Comparison of ENCODE assay signal across 8 mouse cellular contexts in genomic region chrX:152016151-152017145, GRCm38 (mm10). TPM values are rescaled to one million over a fixed set of nuclear protein-coding genes. Genes with fewer than 3 reads are reported as not detected.
DNase-seq lines count a peak whose midpoint lies in the region; ATAC-seq and TF ChIP-seq lines count a peak whose summit lies in the region.

Ribc1 (minus strand) TSS chrX:152016295.
Smc1a (plus strand) TSS chrX:152016428.

- TF ChIP-seq CTCF in layer of hippocampus, adult 2 months (conservative IDR thresholded peaks at IDR 0.05): no peak
- no peak for TF ChIP-seq CTCF in lung, embryonic 14.5 days (IDR thresholded peaks at IDR 0.05; ENCODE audit: low read depth)
- no peak for TF ChIP-seq CTCF in olfactory bulb, adult 2 months (IDR thresholded peaks at IDR 0.05; ENCODE audit: insufficient read depth, low read depth, low read length)
- no peak for TF ChIP-seq CTCF in thymus, adult 2 months (IDR thresholded peaks at IDR 0.05; ENCODE audit: borderline replicate concordance, control insufficient read depth, extremely low read depth, insufficient read depth, low read length, poor library complexity)

- peak; percentile 43; the same call in 1 of the 2 replicates for TF ChIP-seq POLR2A in olfactory bulb, adult 2 months (IDR thresholded peaks at IDR 0.05; ENCODE audit: insufficient read depth, low read depth, low read length)
- peak; percentile 39; the same call in 1 of the 2 replicates for TF ChIP-seq POLR2A in thymus, adult 2 months (IDR thresholded peaks at IDR 0.05; ENCODE audit: control insufficient read depth, extremely low read depth, insufficient read depth, low read length, poor library complexity)

- peaks cover 8% of the 10 kb centered on the region for H3K4me1 ChIP-seq in forebrain, embryonic 15.5 days
- H3K4me1 ChIP-seq in lung, embryonic 14.5 days (ENCODE audit: insufficient read depth): no peaks in the 10 kb centered on the region
- H3K4me1 ChIP-seq in olfactory bulb, adult 2 months (ENCODE audit: control insufficient read depth, insufficient read depth, low read length): no peaks in the 10 kb centered on the region; the same call in 1 of the 2 replicates
- H3K4me1 ChIP-seq in thymus, adult 2 months (replicated peaks; ENCODE audit: control insufficient read depth, insufficient read depth, low read length): peaks cover 5% of the 10 kb centered on the region

- intact Hi-C loops in heart, postnatal 36 days (cut with DNase I): loop anchor here (2.0 to 10.0 kb wide), 7 partner anchors 14 to 492 kb away; partner anchors contain the start of genes Huwe1, Iqsec2, Kantr and Kdm5c

- no peaks in the 10 kb centered on the region for H3K9me3 ChIP-seq in forebrain, embryonic 15.5 days
- H3K9me3 ChIP-seq in lung, embryonic 14.5 days (ENCODE audit: low read depth, low read length): no peaks in the 10 kb centered on the region

- DNase-seq in ES-CJ7 (ENCODE audit: low read depth, low spot score): peak; percentile 95
- peak; percentile 85 for DNase-seq in cerebellum, adult 11 months
- DNase-seq in heart, postnatal 36 days: peak; percentile 88 to 89
- peak; percentile 87 to 93 for DNase-seq in layer of hippocampus, adult 2 months (ENCODE audit: low spot score in 2 of 2)
- peak; percentile 97 for DNase-seq in lung, embryonic 14.5 days
- DNase-seq in thymus, adult 2 months: peak; percentile 83

- peak within 1 kb of the TSS; percentile 48 for H3K4me2 ChIP-seq in forebrain, embryonic 15.5 days (replicated peaks)
- H3K4me2 ChIP-seq in lung, embryonic 14.5 days: peak within 1 kb of the TSS; percentile 65

- peak; percentile 98 for ATAC-seq in forebrain, embryonic 15.5 days (replicated peaks)
- ATAC-seq in lung, embryonic 14.5 days (ENCODE audit: insufficient read depth): peak; percentile 99

- 25% methylated on average over 64 of the region's 64 CpGs for WGBS in forebrain, embryonic 15.5 days
- 12% methylated on average over 64 of the region's 64 CpGs for WGBS in lung, embryonic 14.5 days
- 14% methylated on average over 63 of the region's 64 CpGs for WGBS in olfactory bulb, adult 2 months
- under 1% methylated on average over 64 of the region's 64 CpGs for WGBS in thymus, adult 2 months

- H3K9ac ChIP-seq in forebrain, embryonic 15.5 days (replicated peaks): peak within 1 kb of the TSS; percentile 58
- peak within 1 kb of the TSS; percentile 65 for H3K9ac ChIP-seq in lung, embryonic 14.5 days

- no peaks in the 10 kb centered on the region for H3K36me3 ChIP-seq in forebrain, embryonic 15.5 days
- H3K36me3 ChIP-seq in lung, embryonic 14.5 days (ENCODE audit: insufficient read depth): no peaks in the 10 kb centered on the region
- no peaks in the 10 kb centered on the region for H3K36me3 ChIP-seq in thymus, adult 2 months (ENCODE audit: control insufficient read depth, insufficient read depth, low read length)

- H3K27me3 ChIP-seq in forebrain, embryonic 15.5 days: no peaks in the 10 kb centered on the region; the same call in 1 of the 2 replicates
- no peaks in the 10 kb centered on the region for H3K27me3 ChIP-seq in lung, embryonic 14.5 days (ENCODE audit: insufficient read depth, low read length)
- H3K27me3 ChIP-seq in thymus, adult 2 months (ENCODE audit: control insufficient read depth, insufficient read depth, low read length): no peaks in the 10 kb centered on the region

- H3K4me3 ChIP-seq in forebrain, embryonic 15.5 days: peak within 1 kb of the TSS; percentile 61
- peak within 1 kb of the TSS; percentile 60 for H3K4me3 ChIP-seq in layer of hippocampus, adult 2 months
- peak within 1 kb of the TSS; percentile 50 for H3K4me3 ChIP-seq in lung, embryonic 14.5 days (ENCODE audit: low read depth, low read length)
- peak within 1 kb of the TSS; percentile 76 for H3K4me3 ChIP-seq in olfactory bulb, adult 2 months (ENCODE audit: insufficient read depth, low read depth, low read length)
- peak within 1 kb of the TSS; percentile 94 for H3K4me3 ChIP-seq in thymus, adult 2 months (ENCODE audit: control insufficient read depth, insufficient read depth, low read length)

- peak within 1 kb of the TSS; percentile 92 for H3K27ac ChIP-seq in forebrain, embryonic 15.5 days (replicated peaks)
- peak within 1 kb of the TSS; percentile 91 for H3K27ac ChIP-seq in layer of hippocampus, adult 2 months
- H3K27ac ChIP-seq in lung, embryonic 14.5 days (ENCODE audit: low read depth): peak within 1 kb of the TSS; percentile 93
- H3K27ac ChIP-seq in olfactory bulb, adult 2 months (ENCODE audit: insufficient read depth, low read depth, low read length): peak within 1 kb of the TSS; percentile 82
- H3K27ac ChIP-seq in thymus, adult 2 months (ENCODE audit: control insufficient read depth, insufficient read depth, low read length): peak within 1 kb of the TSS; percentile 84

RNA-seq across cellular contexts. Expression of gene Ribc1, which starts in this region (rescaled TPM):
- 2.4 and 4.0 TPM in 2 replicates for polyA plus RNA-seq in forebrain, embryonic 15.5 days (2015; fragmentation: Nextera tagmentation; extraction: Ambion mirVana)
- under 1 TPM; 0.25 to 0.35 TPM for total RNA-seq in heart, postnatal 36 days (2021)
- 1 to 10 TPM in 1 of 2 experiments, under 1 TPM in 1; 0.22 to 1.4 TPM for total RNA-seq in layer of hippocampus, adult 2 months (2021)
- 1.5 and 2.0 TPM in 2 replicates for polyA plus RNA-seq in lung, embryonic 14.5 days (2014; fragmentation: Nextera tagmentation; extraction: Ambion mirVana)
- polyA plus RNA-seq in olfactory bulb, adult 2 months (2012; ENCODE audit: insufficient read depth, insufficient read length, low replicate concordance, missing spikeins): not detected in 2 replicates
- 0.27 and 0.54 TPM in 2 replicates for polyA plus RNA-seq in thymus, adult 2 months (2012; rRNA removed)

RNA-seq across cellular contexts. Expression of gene Smc1a, which starts in this region (rescaled TPM):
- 103 and 106 TPM in 2 replicates for polyA plus RNA-seq in forebrain, embryonic 15.5 days (2015; fragmentation: Nextera tagmentation; extraction: Ambion mirVana)
- total RNA-seq in heart, postnatal 36 days (2021): 10 to 100 TPM; 27.2 to 28.7 TPM
- total RNA-seq in layer of hippocampus, adult 2 months (2021): 10 to 100 TPM; 54.6 to 57.0 TPM
- 116 and 117 TPM in 2 replicates for polyA plus RNA-seq in lung, embryonic 14.5 days (2014; fragmentation: Nextera tagmentation; extraction: Ambion mirVana)
- 161 TPM in 1 of 2 replicates, not detected in the other for polyA plus RNA-seq in olfactory bulb, adult 2 months (2012; ENCODE audit: insufficient read depth, insufficient read length, low replicate concordance, missing spikeins)
- polyA plus RNA-seq in thymus, adult 2 months (2012; rRNA removed): 47.2 and 49.5 TPM in 2 replicates

Comparison
In these comparisons a context has a peak if more than half of its experiments do, and no peak if none do; other contexts are left out.
1. Peak in every context shown above with its lines: DNase-seq, ATAC-seq, H3K4me3 ChIP-seq and H3K27ac ChIP-seq.